In genomic region chr17:6005638-6006471, GRCm38 (mm10) we compare ENCODE assay signal across 9 mouse cellular contexts.
A peak's percentile ranks its signal among the peaks of the same experiment; 100 is the strongest.
DNase-seq lines count a peak whose midpoint lies in the region; ATAC-seq and TF ChIP-seq lines count a peak whose summit lies in the region.
"Had no signal": no experiment of that assay in that cellular context is flagged by ENCODE, and none has a peak within 500 bp of the region (broad histone marks: within the 10 kb centered on the region; RNA-seq: fewer than 3 reads in every experiment).

No protein-coding gene starts in this region.

- H3K27me3 ChIP-seq in embryonic facial prominence, embryonic 10.5 days (replicated peaks; ENCODE audit: low read depth, poor library complexity, severe bottlenecking): no peaks in the 10 kb centered on the region
- no peaks in the 10 kb centered on the region for H3K27me3 ChIP-seq in kidney, postnatal 0 days (ENCODE audit: insufficient read depth, low read length)
- no peaks in the 10 kb centered on the region for H3K27me3 ChIP-seq in liver, embryonic 13.5 days
- H3K27me3 ChIP-seq: Patski had no signal

- H3K27ac ChIP-seq in embryonic facial prominence, embryonic 10.5 days (replicated peaks): peak overlapping the region; percentile 67; the same call in 1 of the 2 replicates
- peak overlapping the region; percentile 80 for H3K27ac ChIP-seq in kidney, postnatal 0 days
- peak overlapping the region; percentile 0; the same call in 1 of the 2 replicates for H3K27ac ChIP-seq in liver, embryonic 13.5 days

- peak; percentile 61; the same call in 1 of the 2 replicates for ATAC-seq in kidney, postnatal 0 days (replicated peaks; ENCODE audit: low FRiP score, low read depth)
- peak; percentile 39 for ATAC-seq in liver, embryonic 13.5 days (ENCODE audit: low read depth)
- ATAC-seq: Patski had no signal

- peak; percentile 70 for DNase-seq in gastrocnemius, adult 18-20 months (ENCODE audit: low spot score)
- DNase-seq in gastrocnemius, postnatal 36 days: no peak
- DNase-seq in embryonic facial prominence, embryonic 10.5 days (ENCODE audit: low spot score): peak; percentile 41
- DNase-seq in heart, adult 9 months (ENCODE audit: low spot score in 2 of 2): peak; percentile 89 to 90
- peak; percentile 96 for DNase-seq in kidney, postnatal 0 days (ENCODE audit: low spot score)
- no peak for DNase-seq in liver, embryonic 13.5 days
- peak; percentile 53 to 66 for DNase-seq in natural killer cell, adult 2 months (ENCODE audit: low spot score in 2 of 2)
- DNase-seq in thymus, postnatal 25 days: peak; percentile 49

- intact Hi-C loops in gastrocnemius, postnatal 36 days (cut with DNase I): no loop called here

- peaks cover 21% of the 10 kb centered on the region for H3K4me1 ChIP-seq in embryonic facial prominence, embryonic 10.5 days
- peaks cover 16% of the 10 kb centered on the region for H3K4me1 ChIP-seq in kidney, postnatal 0 days (replicated peaks; ENCODE audit: insufficient read depth, low read length)
- H3K4me1 ChIP-seq in liver, embryonic 13.5 days (replicated peaks): peaks cover 30% of the 10 kb centered on the region

- H3K9ac ChIP-seq in kidney, postnatal 0 days (ENCODE audit: low read depth, low read length): no peak overlapping the region
- no peak overlapping the region for H3K9ac ChIP-seq in liver, embryonic 13.5 days

- no peaks in the 10 kb centered on the region for H3K36me3 ChIP-seq in embryonic facial prominence, embryonic 10.5 days (replicated peaks)
- H3K36me3 ChIP-seq in kidney, postnatal 0 days (ENCODE audit: insufficient read depth, low read length): peaks cover 6% of the 10 kb centered on the region; the same call in 1 of the 2 replicates
- peaks cover 3% of the 10 kb centered on the region; the same call in 1 of the 2 replicates for H3K36me3 ChIP-seq in liver, embryonic 13.5 days

- peak overlapping the region; percentile 23 for H3K4me3 ChIP-seq in embryonic facial prominence, embryonic 10.5 days
- H3K4me3 ChIP-seq in kidney, postnatal 0 days (replicated peaks; ENCODE audit: low read depth, low read length): no peak overlapping the region
- no peak overlapping the region for H3K4me3 ChIP-seq in liver, embryonic 13.5 days (replicated peaks)

- no peaks in the 10 kb centered on the region for H3K9me3 ChIP-seq in embryonic facial prominence, embryonic 10.5 days
- no peaks in the 10 kb centered on the region for H3K9me3 ChIP-seq in kidney, postnatal 0 days (replicated peaks; ENCODE audit: low read length)
- no peaks in the 10 kb centered on the region for H3K9me3 ChIP-seq in liver, embryonic 13.5 days (replicated peaks)

- TF ChIP-seq CTCF in kidney, postnatal 0 days (IDR thresholded peaks at IDR 0.05; ENCODE audit: low read depth): peak; percentile 29; the same call in 1 of the 2 replicates

- 0 out of 2 replicates have a peak overlapping the region, but pooled peaks have one; percentile 6 for H3K4me2 ChIP-seq in kidney, postnatal 0 days (ENCODE audit: low read length)
- peak overlapping the region; percentile 24; the same call in 1 of the 2 replicates for H3K4me2 ChIP-seq in liver, embryonic 13.5 days

- 36% methylated on average over 14 of the region's 14 CpGs for WGBS in embryonic facial prominence, embryonic 10.5 days
- 24% methylated on average over 14 of the region's 14 CpGs for WGBS in kidney, postnatal 0 days
- WGBS in liver, embryonic 13.5 days (ENCODE audit: insufficient replicate concordance): 32% methylated on average over 14 of the region's 14 CpGs

Comparison
In these comparisons a context has a peak if more than half of its experiments do, and no peak if none do; other contexts are left out.
1. DNase-seq: peak in gastrocnemius, adult 18-20 months (single experiment), embryonic facial prominence, embryonic 10.5 days (single experiment), heart, adult 9 months (2 of 2), kidney, postnatal 0 days (single experiment), natural killer cell, adult 2 months (2 of 2) and thymus, postnatal 25 days (single experiment); none in gastrocnemius, postnatal 36 days (0 of 2) and liver, embryonic 13.5 days (single experiment).
2. H3K27ac ChIP-seq: peak in every context shown above with its lines; median percentile 80 in kidney, postnatal 0 days; 67 in embryonic facial prominence, embryonic 10.5 days; 0 in liver, embryonic 13.5 days.